23 mouse cellular contexts compared by ENCODE assay signal in the genomic region with DNA sequence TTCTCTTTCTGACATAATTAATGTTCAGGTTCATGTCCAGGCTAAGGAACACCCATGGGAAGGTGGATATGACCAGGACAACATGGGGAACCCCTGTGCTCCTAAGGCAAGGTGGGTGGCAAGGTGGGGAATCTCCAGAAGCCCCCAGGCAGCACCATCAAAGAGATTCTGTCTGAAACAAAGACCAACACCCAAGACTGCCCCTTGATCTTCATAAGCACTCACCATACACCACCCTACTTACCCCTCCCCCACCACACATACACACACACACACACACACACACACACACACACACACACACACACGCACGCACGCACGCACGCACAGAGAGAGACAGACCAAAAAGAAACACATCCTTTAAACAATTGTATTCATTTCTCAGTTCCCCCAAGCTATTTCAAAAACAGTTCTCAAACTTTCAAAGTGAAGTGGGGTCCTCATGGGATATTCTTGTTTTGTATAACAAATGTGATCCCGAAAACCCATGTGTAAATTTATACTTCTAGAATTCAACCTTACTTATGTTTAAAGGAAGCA. TPM values are rescaled to one million over a fixed set of nuclear protein-coding genes. Genes with fewer than 3 reads are reported as not detected.
DNase-seq lines count a peak whose midpoint lies in the region; ATAC-seq and TF ChIP-seq lines count a peak whose summit lies in the region.
"Had no signal": no experiment of that assay in that cellular context is flagged by ENCODE, and none has a peak within 500 bp of the region (broad histone marks: within the 10 kb centered on the region; RNA-seq: fewer than 3 reads in every experiment).

No protein-coding gene starts in this region.

- peaks cover 13% of the 10 kb centered on the region for H3K4me1 ChIP-seq in liver, postnatal 0 days (ENCODE audit: insufficient read depth)
- peaks cover 13 to 55% of the 10 kb centered on the region in 2 experiments for H3K4me1 ChIP-seq in CH12.LX (ENCODE audit: control insufficient read depth in 1 of 2, insufficient read depth in 2 of 2)
- H3K4me1 ChIP-seq in forebrain, embryonic 16.5 days (replicated peaks; ENCODE audit: control insufficient read depth, insufficient read depth, low read length): no peaks in the 10 kb centered on the region
- H3K4me1 ChIP-seq: forebrain, embryonic 10.5 days; forebrain, embryonic 13.5 days; hindbrain, embryonic 10.5 days had no signal

- WGBS in liver, postnatal 0 days (ENCODE audit: insufficient replicate concordance): 85% methylated on average over 6 of the region's 6 CpGs
- WGBS in forebrain, embryonic 16.5 days: 85% methylated on average over 6 of the region's 6 CpGs

- no peak for TF ChIP-seq RAD21 in CH12.LX (IDR thresholded peaks at IDR 0.05; ENCODE audit: low read depth, low read length)

- no peaks in the 10 kb centered on the region for H3K79me2 ChIP-seq in CH12.LX (replicated peaks; ENCODE audit: control insufficient read depth, extremely low read depth, insufficient read depth, poor library complexity, severe bottlenecking)

- TF ChIP-seq EP300 in liver, postnatal 0 days (IDR thresholded peaks at IDR 0.05; ENCODE audit: low read depth): no peak
- no peak for TF ChIP-seq EP300 in CH12.LX (IDR thresholded peaks at IDR 0.05; ENCODE audit: low read length)

- H3K36me3 ChIP-seq in liver, postnatal 0 days (replicated peaks; ENCODE audit: insufficient read depth, low read length): no peaks in the 10 kb centered on the region
- no peaks in the 10 kb centered on the region for H3K36me3 ChIP-seq in CH12.LX (replicated peaks in 1 of 2; ENCODE audit: control insufficient read depth in 1 of 2, insufficient read depth in 1 of 2, low read length in 1 of 2)
- no peaks in the 10 kb centered on the region for H3K36me3 ChIP-seq in forebrain, embryonic 16.5 days (ENCODE audit: control insufficient read depth, insufficient read depth)
- H3K36me3 ChIP-seq: forebrain, embryonic 10.5 days; G1E; heart, embryonic 12.5 days; heart, embryonic 15.5 days; hindbrain, embryonic 10.5 days; hindbrain, embryonic 13.5 days had no signal

- no peaks in the 10 kb centered on the region for H3K27me3 ChIP-seq in liver, postnatal 0 days (ENCODE audit: insufficient read depth, low read length)
- no peaks in the 10 kb centered on the region for H3K27me3 ChIP-seq in CH12.LX (replicated peaks)
- no peaks in the 10 kb centered on the region for H3K27me3 ChIP-seq in forebrain, embryonic 16.5 days (replicated peaks; ENCODE audit: control insufficient read depth, insufficient read depth, low read length)
- H3K27me3 ChIP-seq: forebrain, embryonic 13.5 days; heart, embryonic 15.5 days; hindbrain, embryonic 13.5 days; Patski had no signal

- H3K27ac ChIP-seq in gastrocnemius, adult 2 months: peak overlapping the region; percentile 90
- H3K27ac ChIP-seq in liver, postnatal 0 days (ENCODE audit: low read depth): peak overlapping the region; percentile 69
- H3K27ac ChIP-seq in CH12.LX (ENCODE audit: insufficient read depth, low read depth): no peak overlapping the region
- H3K27ac ChIP-seq in forebrain, embryonic 16.5 days (ENCODE audit: low read length): no peak overlapping the region
- H3K27ac ChIP-seq: forebrain, embryonic 10.5 days; forebrain, embryonic 13.5 days; hindbrain, embryonic 10.5 days; hindbrain, embryonic 13.5 days had no signal

- ATAC-seq in liver, postnatal 0 days: no peak
- no peak for ATAC-seq in forebrain, embryonic 16.5 days
- ATAC-seq: forebrain, embryonic 13.5 days; forebrain, postnatal 0 days; hindbrain, embryonic 16.5 days; Patski had no signal

- H3K9me3 ChIP-seq in liver, postnatal 0 days (ENCODE audit: low read length): no peaks in the 10 kb centered on the region
- H3K9me3 ChIP-seq in CH12.LX (replicated peaks; ENCODE audit: low read length): no peaks in the 10 kb centered on the region
- H3K9me3 ChIP-seq in forebrain, embryonic 16.5 days (ENCODE audit: control insufficient read depth, low read length): no peaks in the 10 kb centered on the region
- H3K9me3 ChIP-seq: forebrain, embryonic 10.5 days; forebrain, embryonic 13.5 days; G1E; heart, embryonic 12.5 days; heart, embryonic 15.5 days; hindbrain, embryonic 10.5 days; hindbrain, embryonic 13.5 days had no signal

- in situ Hi-C loops in CH12.LX (cut with MboI; ENCODE audit: low pct_ligation_motif_present, low pct_unique_long_range_greater_than_20kb, low sequenced_read_pairs): no loop called here

- TF ChIP-seq CTCF in gastrocnemius, adult 2 months (IDR thresholded peaks at IDR 0.05): no peak
- TF ChIP-seq CTCF in liver, postnatal 0 days (IDR thresholded peaks at IDR 0.05; ENCODE audit: low read depth): no peak
- TF ChIP-seq CTCF in CH12.LX (conservative IDR thresholded peaks at IDR 0.05 in 1 of 2, IDR thresholded peaks at IDR 0.05 in 1 of 2; ENCODE audit: low read depth in 2 of 2, low read length in 2 of 2): no peak

- H3K4me3 ChIP-seq in gastrocnemius, adult 2 months: no peak overlapping the region
- no peak overlapping the region for H3K4me3 ChIP-seq in liver, postnatal 0 days (ENCODE audit: low read depth, low read length)
- H3K4me3 ChIP-seq in CH12.LX (replicated peaks in 1 of 3; ENCODE audit: low read depth in 2 of 3, low read length in 2 of 3, poor library complexity in 1 of 3): no peak overlapping the region
- H3K4me3 ChIP-seq in forebrain, embryonic 16.5 days (replicated peaks; ENCODE audit: low read length): no peak overlapping the region
- H3K4me3 ChIP-seq: forebrain, embryonic 10.5 days; forebrain, embryonic 13.5 days; heart, embryonic 12.5 days; heart, embryonic 15.5 days; hindbrain, embryonic 10.5 days; hindbrain, embryonic 13.5 days had no signal

- H3K4me2 ChIP-seq in liver, postnatal 0 days (ENCODE audit: low read depth, low read length): no peak overlapping the region
- H3K4me2 ChIP-seq in CH12.LX (ENCODE audit: insufficient read depth, low read depth, poor library complexity, severe bottlenecking): peak overlapping the region; percentile 64; the same call in 1 of the 2 replicates
- no peak overlapping the region for H3K4me2 ChIP-seq in forebrain, embryonic 16.5 days (ENCODE audit: low read length)
- H3K4me2 ChIP-seq: forebrain, embryonic 13.5 days; heart, embryonic 12.5 days; heart, embryonic 15.5 days; hindbrain, embryonic 13.5 days had no signal

- H3K9ac ChIP-seq in liver, postnatal 0 days (replicated peaks): no peak overlapping the region
- H3K9ac ChIP-seq in CH12.LX (ENCODE audit: insufficient read depth, low read depth): no peak overlapping the region
- H3K9ac ChIP-seq in forebrain, embryonic 16.5 days (replicated peaks; ENCODE audit: low read depth, low read length): no peak overlapping the region
- H3K9ac ChIP-seq: forebrain, embryonic 13.5 days; forebrain, postnatal 0 days; heart, embryonic 12.5 days; heart, embryonic 15.5 days; hindbrain, embryonic 13.5 days had no signal

- no peak for DNase-seq in gastrocnemius, adult 2 months
- no peak for DNase-seq in gastrocnemius, postnatal 25 days
- DNase-seq in liver, postnatal 0 days: no peak
- no peak for DNase-seq in liver
- DNase-seq in CH12.LX (ENCODE audit: extremely low read depth): peak; percentile 29
- DNase-seq: adrenal gland, postnatal 10 days; cerebellum, adult 18-20 months; cerebellum, adult 9-10 months; cerebellum, postnatal 14 days; forebrain, postnatal 0 days; gastrocnemius, postnatal 36 days; heart, postnatal 10 days; heart, postnatal 36 days had no signal

- no peak for TF ChIP-seq POLR2A in CH12.LX (IDR thresholded peaks at IDR 0.05; ENCODE audit: low read depth, low read length)

- intact Hi-C loops in gastrocnemius, adult 2 months (cut with DNase I): no loop called here

- dilution Hi-C loops in CH12.LX (cut with MboI; ENCODE audit: extremely low pct_ligation_motif_present, extremely low pct_unique_long_range_greater_than_20kb, low sequenced_read_pairs): no loop called here

TF ChIP-seq in CH12.LX, 34 proteins besides CTCF, POLR2A, EP300 and RAD21:
- no peak for TF ChIP-seq NELFE (IDR thresholded peaks at IDR 0.05; ENCODE audit: low read depth, low read length)
- TF ChIP-seq TBP (conservative IDR thresholded peaks at IDR 0.05; ENCODE audit: low read depth, low read length): no peak
- TF ChIP-seq JUND (conservative IDR thresholded peaks at IDR 0.05; ENCODE audit: low read depth, low read length): no peak
- TF ChIP-seq MXI1 (IDR thresholded peaks at IDR 0.05; ENCODE audit: low read depth, low read length): 0 out of 2 replicates have a peak, but pooled peaks have one; percentile 36
- TF ChIP-seq PAX5 (IDR thresholded peaks at IDR 0.05; ENCODE audit: low read length): no peak
- TF ChIP-seq MEF2A (IDR thresholded peaks at IDR 0.05; ENCODE audit: borderline replicate concordance, low read depth, low read length): 0 out of 2 replicates have a peak, but pooled peaks have one; percentile 11
- TF ChIP-seq SIN3A (IDR thresholded peaks at IDR 0.05; ENCODE audit: low read length): 0 out of 2 replicates have a peak, but pooled peaks have one; percentile 52
- TF ChIP-seq CHD2 (IDR thresholded peaks at IDR 0.05; ENCODE audit: low read length): peak; percentile 81
- peak; percentile 65; the same call in 1 of the 2 replicates for TF ChIP-seq BHLHE40 (IDR thresholded peaks at IDR 0.05; ENCODE audit: low read depth, low read length)
- no peak for TF ChIP-seq ZKSCAN1 (IDR thresholded peaks at IDR 0.05; ENCODE audit: borderline replicate concordance, low read depth, low read length)
- no peak for TF ChIP-seq USF1 (IDR thresholded peaks at IDR 0.05; ENCODE audit: low read depth, low read length)
- no peak for TF ChIP-seq MYC (IDR thresholded peaks at IDR 0.05; ENCODE audit: low read depth, low read length)
- TF ChIP-seq MAX (IDR thresholded peaks at IDR 0.05; ENCODE audit: low read length): no peak
- 0 out of 2 replicates have a peak, but pooled peaks have one; percentile 52 for TF ChIP-seq IRF4 (IDR thresholded peaks at IDR 0.05; ENCODE audit: low read depth, low read length)

RNA-seq across cellular contexts. Expression of a gene that starts 14.2 kb away (rescaled TPM):
- total RNA-seq in gastrocnemius, adult 2 months (2021): 10 to 100 TPM; 33.2 to 52.2 TPM
- total RNA-seq in gastrocnemius, postnatal 25 days (2021): 10 to 100 TPM; 27.0 to 28.2 TPM
- 0.80 and 0.94 TPM in 2 replicates for polyA plus RNA-seq in liver, postnatal 0 days (2015; fragmentation: Nextera tagmentation; extraction: Ambion mirVana)
- 2.2 and 3.1 TPM in 2 replicates for total RNA-seq in CH12.LX (2012; rRNA removed)
- 1.0 and 1.1 TPM in 2 replicates for total RNA-seq in CH12.LX (2014; rRNA removed)
- polyA plus RNA-seq in CH12.LX (2012; ENCODE audit: insufficient read length, low read depth): 0.97 and 1.2 TPM in 2 replicates
- 2.5 and 2.8 TPM in 2 replicates for polyA plus RNA-seq in forebrain, embryonic 16.5 days (2015; fragmentation: Nextera tagmentation; extraction: Ambion mirVana)

Comparison
In these comparisons a context has a peak if more than half of its experiments do, and no peak if none do; other contexts are left out.
1. H3K27ac ChIP-seq: peak in gastrocnemius, adult 2 months (single experiment) and liver, postnatal 0 days (single experiment); none in CH12.LX (single experiment) and forebrain, embryonic 16.5 days (single experiment).
2. RNA of a gene that starts 14.2 kb away (total RNA-seq): 33.2 to 52.2 TPM in gastrocnemius, adult 2 months and 27.0 to 28.2 TPM in gastrocnemius, postnatal 25 days; 1.0 to 3.1 TPM in CH12.LX; every median in the first group is over 4 times any median in the second.